Mouse (Mus musculus) CH12.LX (cell line): Measurements from ENCODE around the gene Zdhhc23. TPM values are rescaled to one million over a fixed set of nuclear protein-coding genes. Genes with fewer than 3 reads are reported as not detected.

ENCODE experiments used
- DNase-seq: peaks from one replicate; pipeline ENCODE4 v3.0.0-alpha.2; 2013; ENCODE audit errors: extremely low read depth
- H3K27ac ChIP-seq: 2 replicates; pipeline ENCODE4 v1.5.1; 2012; ENCODE audit warnings: low read depth, mild to moderate bottlenecking, control low read depth, moderate library complexity; ENCODE audit not compliant: insufficient read depth
- H3K27me3 ChIP-seq: replicated peaks from 2 replicates; pipeline ENCODE3; 2012; ENCODE audit warnings: inconsistent platforms
- H3K36me3 ChIP-seq, 2 experiments: replicated peaks in 1 of 2; 2 replicates each; pipeline versions ENCODE3 to v1.6.1; 2012; ENCODE audit warnings: inconsistent platforms in 1 of 2, low read length in 1 of 2, mild to moderate bottlenecking in 1 of 2, mixed read lengths in 1 of 2, moderate library complexity in 1 of 2; ENCODE audit not compliant: control insufficient read depth in 1 of 2, insufficient read depth in 1 of 2
- H3K4me1 ChIP-seq, 2 experiments: 2 replicates each; pipeline ENCODE4 v1.6.1; 2012; ENCODE audit warnings: inconsistent platforms in 1 of 2, moderate library complexity in 1 of 2; ENCODE audit not compliant: insufficient read depth in 2 of 2, control insufficient read depth in 1 of 2
- H3K4me2 ChIP-seq: 2 replicates; pipeline ENCODE4 v1.6.1; 2012; ENCODE audit warnings: low read depth, mild to moderate bottlenecking, control low read depth; ENCODE audit not compliant: poor library complexity, insufficient read depth, severe bottlenecking
- H3K4me3 ChIP-seq, 3 experiments: fragments of 150-350 bp in 1 of 3; sonication (generic) in 1 of 3; replicated peaks in 1 of 3; 2 replicates each; pipeline versions ENCODE3 to v1.5.1; 2011 to 2012; ENCODE audit warnings: low read depth in 2 of 3, low read length in 2 of 3, mild to moderate bottlenecking in 2 of 3, moderate library complexity in 2 of 3, control low read depth in 1 of 3, improper control_type of control experiment in 1 of 3, inconsistent platforms in 1 of 3, mixed read lengths in 1 of 3; ENCODE audit not compliant: poor library complexity in 1 of 3
- H3K79me2 ChIP-seq: replicated peaks from 2 replicates; pipeline ENCODE4 v1.6.1; 2012; ENCODE audit warnings: mild to moderate bottlenecking, moderate library complexity; ENCODE audit not compliant: control insufficient read depth, poor library complexity, insufficient read depth, severe bottlenecking; ENCODE audit errors: extremely low read depth
- H3K9ac ChIP-seq: 2 replicates; pipeline ENCODE4 v1.6.1; 2012; ENCODE audit warnings: low read depth, mild to moderate bottlenecking, control low read depth, moderate library complexity; ENCODE audit not compliant: insufficient read depth
- H3K9me3 ChIP-seq: replicated peaks from 2 replicates; pipeline ENCODE3; 2012; ENCODE audit warnings: low read length, inconsistent platforms, mixed read lengths
- BHLHE40 ChIP-seq: IDR thresholded peaks from 2 replicates; pipeline ENCODE4 v1.6.1; 2011; ENCODE audit warnings: mild to moderate bottlenecking, low read depth, low read length, improper control_type of control experiment
- CHD1 ChIP-seq: IDR thresholded peaks from 2 replicates; pipeline ENCODE4 v1.6.1; 2012; ENCODE audit warnings: low read depth, low read length, improper control_type of control experiment, inconsistent platforms
- CHD2 ChIP-seq: IDR thresholded peaks from 2 replicates; pipeline ENCODE4 v1.6.1; 2011; ENCODE audit warnings: low read length, improper control_type of control experiment
- E2F4 ChIP-seq: IDR thresholded peaks from 2 replicates; pipeline ENCODE4 v1.6.1; 2011; ENCODE audit warnings: low read depth, low read length, improper control_type of control experiment; ENCODE audit not compliant: insufficient replicate concordance
- EP300 ChIP-seq: IDR thresholded peaks from 2 replicates; pipeline ENCODE4 v1.6.1; 2011; ENCODE audit warnings: low read length, improper control_type of control experiment
- HCFC1 ChIP-seq: IDR thresholded peaks from 2 replicates; pipeline ENCODE4 v1.6.1; 2012; ENCODE audit warnings: low read depth, mild to moderate bottlenecking, inconsistent platforms, low read length, improper control_type of control experiment
- JUND ChIP-seq: conservative IDR thresholded peaks from 2 replicates; pipeline ENCODE4 v1.6.1; 2011; ENCODE audit warnings: low read depth, low read length, improper control_type of control experiment
- MAX ChIP-seq: IDR thresholded peaks from 2 replicates; pipeline ENCODE4 v1.6.1; 2011; ENCODE audit warnings: low read length, improper control_type of control experiment
- MAZ ChIP-seq: IDR thresholded peaks from 2 replicates; pipeline ENCODE4 v1.6.1; 2012; ENCODE audit warnings: low read depth, mild to moderate bottlenecking, inconsistent platforms, low read length, improper control_type of control experiment, moderate library complexity
- MEF2A ChIP-seq: IDR thresholded peaks from 2 replicates; pipeline ENCODE4 v1.6.1; 2014; ENCODE audit warnings: low read depth, mild to moderate bottlenecking, inconsistent platforms, low read length, improper control_type of control experiment, borderline replicate concordance
- MXI1 ChIP-seq: IDR thresholded peaks from 2 replicates; pipeline ENCODE4 v1.6.1; 2011; ENCODE audit warnings: mild to moderate bottlenecking, low read depth, low read length, improper control_type of control experiment
- NELFE ChIP-seq: IDR thresholded peaks from 2 replicates; pipeline ENCODE4 v1.6.1; 2011; ENCODE audit warnings: low read depth, low read length, improper control_type of control experiment
- NRF1 ChIP-seq: IDR thresholded peaks from 2 replicates; pipeline ENCODE4 v1.6.1; 2014; ENCODE audit warnings: low read depth, mild to moderate bottlenecking, inconsistent platforms, low read length, improper control_type of control experiment, moderate library complexity
- PAX5 ChIP-seq: IDR thresholded peaks from 2 replicates; pipeline ENCODE4 v1.6.1; 2012; ENCODE audit warnings: low read length, inconsistent platforms, mixed read lengths
- POLR2A ChIP-seq: IDR thresholded peaks from 2 replicates; pipeline ENCODE4 v1.6.1; 2011; ENCODE audit warnings: low read depth, mild to moderate bottlenecking, improper control_type of control experiment, low read length
- POLR2AphosphoS2 ChIP-seq: IDR thresholded peaks from 2 replicates; pipeline ENCODE4 v1.6.1; 2011; ENCODE audit warnings: low read depth, low read length, improper control_type of control experiment
- RAD21 ChIP-seq: IDR thresholded peaks from 2 replicates; pipeline ENCODE4 v1.6.1; 2011; ENCODE audit warnings: low read depth, mild to moderate bottlenecking, low read length, improper control_type of control experiment, moderate library complexity
- RCOR1 ChIP-seq: conservative IDR thresholded peaks from 2 replicates; pipeline ENCODE4 v1.6.1; 2012; ENCODE audit warnings: low read depth, mild to moderate bottlenecking, inconsistent platforms, low read length, improper control_type of control experiment
- SMC3 ChIP-seq: IDR thresholded peaks from 2 replicates; pipeline ENCODE4 v1.6.1; 2011; ENCODE audit warnings: low read depth, low read length, improper control_type of control experiment
- TBP ChIP-seq: conservative IDR thresholded peaks from 2 replicates; pipeline ENCODE4 v1.6.1; 2011; ENCODE audit warnings: low read depth, low read length, improper control_type of control experiment
- UBTF ChIP-seq: IDR thresholded peaks from 2 replicates; pipeline ENCODE4 v1.6.1; 2012; ENCODE audit warnings: low read depth, mild to moderate bottlenecking, inconsistent platforms, low read length, improper control_type of control experiment, moderate library complexity
- USF1 ChIP-seq: IDR thresholded peaks from 2 replicates; pipeline ENCODE4 v1.6.1; 2014; ENCODE audit warnings: low read depth, mild to moderate bottlenecking, inconsistent platforms, low read length, improper control_type of control experiment
- USF2 ChIP-seq: conservative IDR thresholded peaks from 2 replicates; pipeline ENCODE4 v1.6.1; 2011; ENCODE audit warnings: low read depth, low read length, improper control_type of control experiment
- ZC3H11A ChIP-seq: IDR thresholded peaks from 2 replicates; pipeline ENCODE4 v1.6.1; 2012; ENCODE audit warnings: low read depth, mild to moderate bottlenecking, inconsistent platforms, low read length, improper control_type of control experiment
- ZKSCAN1 ChIP-seq: IDR thresholded peaks from 2 replicates; pipeline ENCODE4 v1.6.1; 2012; ENCODE audit warnings: low read depth, inconsistent platforms, low read length, improper control_type of control experiment, borderline replicate concordance
- ZNF384 ChIP-seq: IDR thresholded peaks from 2 replicates; pipeline ENCODE4 v1.6.1; 2012; ENCODE audit warnings: low read depth, low read length, improper control_type of control experiment, inconsistent platforms
- dilution Hi-C: fragments of 300-500 bp; cut with MboI; formaldehyde crosslinking; loops from 2 replicates; pipeline ENCODE4 v1.14.3; 2020; ENCODE audit warnings: low sequenced_read_pairs; ENCODE audit not compliant: extremely low pct_unique_long_range_greater_than_20kb, extremely low pct_ligation_motif_present
- in situ Hi-C: fragments of 300-500 bp; cut with MboI; formaldehyde crosslinking; loops from 3 replicates; pipeline ENCODE4 v1.14.3; 2019; ENCODE audit warnings: low sequenced_read_pairs, low pct_ligation_motif_present, low pct_unique_long_range_greater_than_20kb, mixed read lengths
- polyA plus RNA-seq: library from polyadenylated mRNA; unstranded; fragments of >175 nt; gene quantifications from 2 replicates; pipeline ENCODE4 v1.2.1, GENCODE M21; 2012; ENCODE audit warnings: low read depth; ENCODE audit not compliant: insufficient read length
- total RNA-seq, 2 experiments: library from RNA; depleted of rRNA; stranded (reverse); fragments of 300-350 nt in 1 of 2; fragments of >200 nt in 1 of 2; gene quantifications; 2 replicates each; pipeline ENCODE4 v1.2.3; 2012 to 2014

Zdhhc23 gene
- total and polyA plus RNA-seq, 3 experiments = 0.20 to 0.68 (median 0.46) TPM

GRCm38 (mm10) chr16:43973606-43974220 is 5.9 kb downstream of the Zdhhc23 start:
- in situ Hi-C loops (no loop called here), dilution Hi-C loops (no loop called here)
- Histone ChIP-seq H3K9me3 (no peaks in the 10 kb centered on the region), H3K9ac (no peak overlapping the region)
- TF ChIP-seq USF1 = no peak
- TF ChIP-seq ZKSCAN1 = no peak
- no peak for TF ChIP-seq MAZ
- TF ChIP-seq JUND = no peak
- no peak for TF ChIP-seq EP300
- TF ChIP-seq NRF1 = no peak
- TF ChIP-seq SMC3 = no peak
- TF ChIP-seq BHLHE40 = no peak
- no peak for TF ChIP-seq NELFE
- TF ChIP-seq ZC3H11A = no peak
- no peak for TF ChIP-seq MAX
- TF ChIP-seq MEF2A = no peak
- no peak for TF ChIP-seq CHD1
- no peak for TF ChIP-seq USF2
- no peak for TF ChIP-seq ZNF384
- no peak for TF ChIP-seq MXI1
- TF ChIP-seq, all 38 proteins: peak for 0
- Histone ChIP-seq H3K4me2 (no peak overlapping the region), H3K79me2 (no peaks in the 10 kb centered on the region), H3K27me3 (peaks cover 4% of the 10 kb centered on the region), H3K36me3 (peaks cover 0 to 3% of the 10 kb centered on the region in 2 experiments), H3K27ac (no peak overlapping the region), H3K4me1 (peaks cover 0 to 3% of the 10 kb centered on the region in 2 experiments; a peak in 2 of 4 replicates), H3K4me3 (no peak overlapping the region)
- no peak for DNase-seq

GRCm38 (mm10) chr16:43973147-43973546 is 6.4 kb downstream of the Zdhhc23 start:
- Histone ChIP-seq H3K9ac (no peak overlapping the region), H3K36me3 (peaks cover 0 to 3% of the 10 kb centered on the region in 2 experiments), H3K27me3 (no peaks in the 10 kb centered on the region), H3K27ac (no peak overlapping the region), H3K9me3 (no peaks in the 10 kb centered on the region), H3K4me1 (peaks cover 0 to 3% of the 10 kb centered on the region in 2 experiments; a peak in 2 of 4 replicates), H3K4me3 (no peak overlapping the region), H3K4me2 (no peak overlapping the region), H3K79me2 (no peaks in the 10 kb centered on the region)
- in situ Hi-C loops (no loop called here), dilution Hi-C loops (no loop called here)
- no peak for DNase-seq
- TF ChIP-seq MAZ (no peak), E2F4 (no peak), HCFC1 (no peak), BHLHE40 (no peak), RCOR1 (no peak), POLR2AphosphoS2 (no peak), POLR2A (no peak), PAX5 (no peak), ZC3H11A (no peak), CHD2 (no peak), MXI1 (no peak), USF2 (no peak), NRF1 (no peak), RAD21 (no peak), MEF2A (no peak), TBP (no peak), UBTF (no peak)
